Mouse (Mus musculus) spleen, adult 18-20 months (tissue): ENCODE measurements at regions not wholly inside any gene's neighbourhood (a gene's known extent, or its start where the extent isn't known, plus 50 kb on each side); places are given as distances from the start of the nearest gene placed in this dataset.

Experiments used
- DNase-seq, 2 experiments: peaks; one replicate each; pipeline ENCODE4 v3.0.0; 2022; ENCODE audit warnings: mixed read lengths in 2 of 2

- no peak for DNase-seq
Measured at GRCm38 (mm10) chr4:53319051-53319450, 121.2 kb upstream of the Slc44a1 start.

- no peak for DNase-seq
Measured at GRCm38 (mm10) chr4:53318181-53318580, 122.0 kb upstream of the Slc44a1 start.

- no peak for DNase-seq
Measured at GRCm38 (mm10) chr4:53317453-53317824, 122.8 kb upstream of the Slc44a1 start.

- no peak for DNase-seq
Measured at GRCm38 (mm10) chr4:53316796-53317452, 123.3 kb upstream of the Slc44a1 start.

- DNase-seq, result no peak
Measured at GRCm38 (mm10) chr4:53315876-53316762, 124.1 kb upstream of the Slc44a1 start.

GRCm38 (mm10) chr4:53315121-53315875 lies 124.9 kb upstream of the Slc44a1 start:
- no peak for DNase-seq

GRCm38 (mm10) chr4:53314076-53314475 lies 126.1 kb upstream of the Slc44a1 start:
- no peak for DNase-seq

GRCm38 (mm10) chr4:53307121-53307520 lies 133.1 kb upstream of the Slc44a1 start:
- DNase-seq, result no peak

GRCm38 (mm10) chr4:53304782-53305385 lies 135.3 kb upstream of the Slc44a1 start:
- no peak for DNase-seq

GRCm38 (mm10) chr4:53304290-53304654 lies 135.9 kb upstream of the Slc44a1 start:
- no peak for DNase-seq

- no peak for DNase-seq
Measured at GRCm38 (mm10) chr4:53303621-53304289, 136.5 kb upstream of the Slc44a1 start.

- DNase-seq, result no peak
Measured at GRCm38 (mm10) chr4:53297975-53298374, 138.3 kb upstream of the Abca1 start.

GRCm38 (mm10) chr4:53292606-53293005 lies 132.9 kb upstream of the Abca1 start:
- DNase-seq, result no peak

GRCm38 (mm10) chr4:53277741-53278525 lies 118.2 kb upstream of the Abca1 start:
- peak; percentile 49 to 60 for DNase-seq

GRCm38 (mm10) chr4:53270433-53270832 lies 110.7 kb upstream of the Abca1 start:
- DNase-seq, result no peak

- DNase-seq, result no peak
Measured at GRCm38 (mm10) chr4:53269999-53270398, 110.3 kb upstream of the Abca1 start.

GRCm38 (mm10) chr4:53269251-53269842 lies 109.7 kb upstream of the Abca1 start:
- DNase-seq, result no peak

GRCm38 (mm10) chr4:53264901-53265300 lies 105.2 kb upstream of the Abca1 start:
- no peak for DNase-seq

GRCm38 (mm10) chr4:53264501-53264900 lies 104.8 kb upstream of the Abca1 start:
- no peak for DNase-seq

- DNase-seq, result peak; percentile 33 to 37
Measured at GRCm38 (mm10) chr4:53263776-53264175, 104.1 kb upstream of the Abca1 start.

- DNase-seq, result no peak
Measured at GRCm38 (mm10) chr4:53262466-53262865, 102.8 kb upstream of the Abca1 start.
